Mouse (Mus musculus): ENCODE results near the gene Clpp. TPM values are rescaled to one million over a fixed set of nuclear protein-coding genes. Genes with fewer than 3 reads are reported as not detected.
A peak's percentile ranks its signal among the peaks of the same experiment; 100 is the strongest.

Clpp gene
- polyA plus RNA-seq, 1 experiment from 2014 or later: 186 TPM

- ATAC-seq (replicated peaks; ENCODE audit: low FRiP score, low TSS enrichment, low read depth): no peak
- Histone ChIP-seq H3K9me3 (ENCODE audit: control insufficient read depth, low read length) (no peaks in the 10 kb centered on the region), H3K4me2 (ENCODE audit: low read length) (no peak overlapping the region), H3K4me3 (ENCODE audit: low read depth, low read length) (no peak overlapping the region), H3K4me1 (replicated peaks; ENCODE audit: control insufficient read depth, insufficient read depth, low read length) (no peaks in the 10 kb centered on the region), H3K9ac (ENCODE audit: low read length) (no peak overlapping the region), H3K27ac (ENCODE audit: low read depth) (no peak overlapping the region), H3K27me3 (replicated peaks; ENCODE audit: control insufficient read depth, insufficient read depth, low read length) (no peaks in the 10 kb centered on the region), H3K36me3 (ENCODE audit: control insufficient read depth, insufficient read depth, low read length) (no peaks in the 10 kb centered on the region)
- peak; percentile 20 for DNase-seq (ENCODE audit: low spot score)
- WGBS: 69% methylated on average over 6 of the region's 6 CpGs
These were observed 26.5 kb upstream of the Clpp start for GRCm38 (mm10) chr17:56963646-56964045.

GRCm38 (mm10) chr17:56969321-56969720 lies 20.8 kb upstream of the Clpp start:
- Histone ChIP-seq H3K9me3 (ENCODE audit: control insufficient read depth, low read length) (no peaks in the 10 kb centered on the region), H3K4me3 (ENCODE audit: low read depth, low read length) (no peak overlapping the region), H3K27me3 (replicated peaks; ENCODE audit: control insufficient read depth, insufficient read depth, low read length) (no peaks in the 10 kb centered on the region), H3K4me2 (ENCODE audit: low read length) (no peak overlapping the region), H3K27ac (ENCODE audit: low read depth) (no peak overlapping the region), H3K9ac (ENCODE audit: low read length) (no peak overlapping the region), H3K36me3 (ENCODE audit: control insufficient read depth, insufficient read depth, low read length) (no peaks in the 10 kb centered on the region), H3K4me1 (replicated peaks; ENCODE audit: control insufficient read depth, insufficient read depth, low read length) (no peaks in the 10 kb centered on the region)
- DNase-seq (ENCODE audit: low spot score) (no peak), ATAC-seq (replicated peaks; ENCODE audit: low FRiP score, low TSS enrichment, low read depth) (no peak)
- 48% methylated on average over 3 of the region's 3 CpGs for WGBS

DNA sequence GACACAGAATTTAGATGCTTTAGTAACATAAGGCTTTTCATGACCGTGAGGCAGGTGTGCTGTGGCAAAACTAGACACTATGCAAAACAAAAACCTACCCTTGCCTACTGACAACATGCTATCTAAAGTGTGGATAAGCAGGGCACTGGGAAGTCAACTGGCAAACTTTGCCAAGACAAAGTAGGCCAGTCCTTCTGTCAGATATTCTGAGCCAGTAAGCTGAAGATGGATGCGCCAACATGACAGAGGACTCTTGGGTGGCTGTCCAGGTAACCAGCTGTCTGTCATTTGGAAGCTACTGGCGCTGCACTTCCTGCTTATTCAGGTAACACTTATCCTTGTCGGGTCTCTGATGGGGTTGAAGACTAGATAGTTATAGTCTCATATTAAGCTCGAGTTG lies 20.0 kb upstream of the Clpp start:
- Histone ChIP-seq H3K9ac (ENCODE audit: low read length) (no peak overlapping the region), H3K9me3 (ENCODE audit: control insufficient read depth, low read length) (no peaks in the 10 kb centered on the region), H3K4me2 (ENCODE audit: low read length) (no peak overlapping the region), H3K27me3 (replicated peaks; ENCODE audit: control insufficient read depth, insufficient read depth, low read length) (no peaks in the 10 kb centered on the region), H3K27ac (ENCODE audit: low read depth) (no peak overlapping the region), H3K4me3 (ENCODE audit: low read depth, low read length) (no peak overlapping the region), H3K36me3 (ENCODE audit: control insufficient read depth, insufficient read depth, low read length) (no peaks in the 10 kb centered on the region), H3K4me1 (replicated peaks; ENCODE audit: control insufficient read depth, insufficient read depth, low read length) (no peaks in the 10 kb centered on the region)
- WGBS: 69% methylated on average over 5 of the region's 5 CpGs
- no peak for ATAC-seq (replicated peaks; ENCODE audit: low FRiP score, low TSS enrichment, low read depth)
- peak; percentile 29 for DNase-seq (ENCODE audit: low spot score)

DNA sequence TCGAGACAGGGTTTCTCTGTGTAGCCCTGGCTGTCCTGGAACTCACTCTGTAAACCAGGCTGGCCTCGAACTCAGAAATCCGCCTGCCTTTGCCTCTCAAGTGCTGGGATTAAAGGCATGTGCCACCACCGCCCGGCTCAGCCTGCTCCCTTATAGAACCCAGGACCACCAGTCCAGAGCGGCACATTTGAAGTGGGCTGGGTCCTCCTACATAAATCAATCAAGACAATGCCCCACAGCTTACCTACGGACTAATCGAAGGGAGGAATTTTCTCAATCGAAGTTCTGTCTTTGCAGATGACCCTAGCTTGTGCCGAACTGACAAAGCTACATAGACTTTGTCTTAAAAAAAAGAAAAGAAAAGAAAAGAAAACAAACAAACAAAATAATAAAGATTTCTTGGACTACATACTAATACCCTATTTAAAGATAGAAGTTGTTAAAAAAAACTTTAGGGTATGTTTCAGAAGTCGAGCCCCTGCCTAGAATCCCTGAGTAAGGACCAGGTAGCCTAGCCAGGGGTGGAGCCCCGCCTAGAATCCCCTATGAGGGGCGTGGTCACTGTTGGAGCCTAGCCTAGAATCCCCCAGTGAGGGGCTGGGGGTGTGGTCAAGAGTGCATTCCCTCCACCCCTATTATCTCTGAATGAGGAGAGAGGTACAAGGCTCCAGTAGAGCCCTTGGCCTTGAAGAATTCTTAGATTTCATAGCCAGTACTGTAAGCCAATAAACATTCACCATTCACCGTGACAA lies 16.0 kb upstream of the Clpp start:
- no peak overlapping the region for H3K27ac ChIP-seq (ENCODE audit: low read depth)
- DNase-seq (ENCODE audit: low spot score) (no peak), ATAC-seq (replicated peaks; ENCODE audit: low FRiP score, low TSS enrichment, low read depth) (no peak)
- no peaks in the 10 kb centered on the region for H3K9me3 ChIP-seq (ENCODE audit: control insufficient read depth, low read length)
- H3K27me3 ChIP-seq (replicated peaks; ENCODE audit: control insufficient read depth, insufficient read depth, low read length): no peaks in the 10 kb centered on the region
- H3K4me1 ChIP-seq (replicated peaks; ENCODE audit: control insufficient read depth, insufficient read depth, low read length): no peaks in the 10 kb centered on the region
- no peaks in the 10 kb centered on the region for H3K36me3 ChIP-seq (ENCODE audit: control insufficient read depth, insufficient read depth, low read length)
- H3K4me2 ChIP-seq (ENCODE audit: low read length): no peak overlapping the region
- WGBS: 56% methylated on average over 12 of the region's 14 CpGs
- no peak overlapping the region for H3K4me3 ChIP-seq (ENCODE audit: low read depth, low read length)
- H3K9ac ChIP-seq (ENCODE audit: low read length): no peak overlapping the region

DNA sequence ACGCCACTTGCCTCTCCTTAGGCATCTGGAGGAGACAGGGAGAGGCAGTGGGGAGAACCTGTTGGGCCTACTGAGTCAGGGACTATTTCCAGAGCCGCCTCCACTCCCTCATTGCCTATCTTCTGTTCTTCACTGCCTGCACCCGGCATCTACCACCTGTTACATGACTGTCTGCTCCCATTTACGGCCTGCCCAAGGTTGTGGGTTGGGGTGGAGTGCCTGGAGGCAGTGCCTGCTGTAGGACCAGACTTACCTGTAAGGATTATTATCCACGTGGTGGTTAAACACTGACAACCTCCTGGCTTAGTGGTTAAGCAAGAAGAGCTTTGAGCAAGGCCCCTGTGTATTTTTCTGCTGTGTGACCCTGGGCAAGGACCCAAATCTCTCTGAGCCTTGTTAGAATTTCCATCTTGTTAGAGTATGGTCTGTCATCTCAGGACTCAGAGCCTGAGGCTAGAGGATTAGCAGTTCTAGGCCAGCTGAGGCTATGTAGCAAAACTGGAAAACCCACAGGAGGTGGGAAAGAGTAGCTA lies 15.3 kb upstream of the Clpp start:
- WGBS: 74% methylated on average over 5 of the region's 5 CpGs
- Histone ChIP-seq H3K27ac (ENCODE audit: low read depth) (no peak overlapping the region), H3K36me3 (ENCODE audit: control insufficient read depth, insufficient read depth, low read length) (no peaks in the 10 kb centered on the region), H3K4me2 (ENCODE audit: low read length) (no peak overlapping the region), H3K9me3 (ENCODE audit: control insufficient read depth, low read length) (no peaks in the 10 kb centered on the region), H3K9ac (ENCODE audit: low read length) (no peak overlapping the region), H3K4me3 (ENCODE audit: low read depth, low read length) (no peak overlapping the region), H3K4me1 (replicated peaks; ENCODE audit: control insufficient read depth, insufficient read depth, low read length) (no peaks in the 10 kb centered on the region), H3K27me3 (replicated peaks; ENCODE audit: control insufficient read depth, insufficient read depth, low read length) (no peaks in the 10 kb centered on the region)
- DNase-seq (ENCODE audit: low spot score) (peak; percentile 46), ATAC-seq (replicated peaks; ENCODE audit: low FRiP score, low TSS enrichment, low read depth) (no peak)

- H3K4me1 ChIP-seq (replicated peaks; ENCODE audit: control insufficient read depth, insufficient read depth, low read length): no peaks in the 10 kb centered on the region
- H3K4me3 ChIP-seq (ENCODE audit: low read depth, low read length): no peak overlapping the region
- DNase-seq (ENCODE audit: low spot score) (peak; percentile 33), ATAC-seq (replicated peaks; ENCODE audit: low FRiP score, low TSS enrichment, low read depth) (no peak)
- H3K4me2 ChIP-seq (ENCODE audit: low read length): no peak overlapping the region
- H3K9me3 ChIP-seq (ENCODE audit: control insufficient read depth, low read length): no peaks in the 10 kb centered on the region
- WGBS: 70% methylated on average over 3 of the region's 3 CpGs
- no peak overlapping the region for H3K9ac ChIP-seq (ENCODE audit: low read length)
- H3K27me3 ChIP-seq (replicated peaks; ENCODE audit: control insufficient read depth, insufficient read depth, low read length): no peaks in the 10 kb centered on the region
- H3K27ac ChIP-seq (ENCODE audit: low read depth): no peak overlapping the region
- no peaks in the 10 kb centered on the region for H3K36me3 ChIP-seq (ENCODE audit: control insufficient read depth, insufficient read depth, low read length)
These were observed 14.7 kb upstream of the Clpp start for GRCm38 (mm10) chr17:56975391-56975790.

- WGBS: 69% methylated on average over 8 of the region's 8 CpGs
- Histone ChIP-seq H3K9ac (ENCODE audit: low read length) (no peak overlapping the region), H3K4me1 (replicated peaks; ENCODE audit: control insufficient read depth, insufficient read depth, low read length) (no peaks in the 10 kb centered on the region), H3K27me3 (replicated peaks; ENCODE audit: control insufficient read depth, insufficient read depth, low read length) (no peaks in the 10 kb centered on the region), H3K4me3 (ENCODE audit: low read depth, low read length) (no peak overlapping the region), H3K4me2 (ENCODE audit: low read length) (no peak overlapping the region), H3K9me3 (ENCODE audit: control insufficient read depth, low read length) (no peaks in the 10 kb centered on the region), H3K36me3 (ENCODE audit: control insufficient read depth, insufficient read depth, low read length) (no peaks in the 10 kb centered on the region), H3K27ac (ENCODE audit: low read depth) (no peak overlapping the region)
- ATAC-seq (replicated peaks; ENCODE audit: low FRiP score, low TSS enrichment, low read depth): 0 out of 2 replicates have a peak, but pooled peaks have one; percentile 30
- peak; percentile 47 for DNase-seq (ENCODE audit: low spot score)
These were observed 13.3 kb upstream of the Clpp start for GRCm38 (mm10) chr17:56976531-56977390.

- Histone ChIP-seq H3K27me3 (replicated peaks; ENCODE audit: control insufficient read depth, insufficient read depth, low read length) (no peaks in the 10 kb centered on the region), H3K4me1 (replicated peaks; ENCODE audit: control insufficient read depth, insufficient read depth, low read length) (no peaks in the 10 kb centered on the region), H3K9ac (ENCODE audit: low read length) (no peak overlapping the region), H3K27ac (ENCODE audit: low read depth) (no peak overlapping the region), H3K4me2 (ENCODE audit: low read length) (no peak overlapping the region), H3K9me3 (ENCODE audit: control insufficient read depth, low read length) (no peaks in the 10 kb centered on the region), H3K36me3 (ENCODE audit: control insufficient read depth, insufficient read depth, low read length) (no peaks in the 10 kb centered on the region), H3K4me3 (ENCODE audit: low read depth, low read length) (no peak overlapping the region)
- DNase-seq (ENCODE audit: low spot score) (no peak), ATAC-seq (replicated peaks; ENCODE audit: low FRiP score, low TSS enrichment, low read depth) (no peak)
- 17% methylated on average over 6 of the region's 8 CpGs for WGBS
These were observed 10.6 kb upstream of the Clpp start for GRCm38 (mm10) chr17:56979524-56979923.

Data from intestine, embryonic 14.5 days (tissue).